Mouse (Mus musculus) E14TG2a.4 (cell line): ENCODE data around the gene Tmem19.

Experiments
- H3K27me3 ChIP-seq: 2 replicates; pipeline ENCODE4 v1.6.1; 2014; ENCODE audit warnings: low read length, control low read depth; ENCODE audit not compliant: insufficient read depth
- H3K36me3 ChIP-seq: 2 replicates; pipeline ENCODE4 v1.6.1; 2014; ENCODE audit warnings: low read length, control low read depth; ENCODE audit not compliant: insufficient read depth
- H3K4me1 ChIP-seq: replicated peaks from 2 replicates; pipeline ENCODE4 v1.6.1; 2014; ENCODE audit warnings: low read depth, low read length, control low read depth
- H3K4me3 ChIP-seq: replicated peaks from 2 replicates; pipeline ENCODE4 v1.5.1; 2014; ENCODE audit warnings: mild to moderate bottlenecking, low read length
- H3K9me3 ChIP-seq: 2 replicates; pipeline ENCODE4 v1.6.1; 2014; ENCODE audit warnings: low read length, control low read depth
- CTCF ChIP-seq: conservative IDR thresholded peaks from 2 replicates; pipeline ENCODE4 v1.5.1; 2014; ENCODE audit warnings: low read length
- NANOG ChIP-seq: IDR thresholded peaks from 2 replicates; pipeline ENCODE4 v1.6.1; 2014; ENCODE audit warnings: borderline replicate concordance, low read length, mixed read lengths
- POU5F1 ChIP-seq: IDR thresholded peaks from 2 replicates; pipeline ENCODE4 v1.6.1; 2014; ENCODE audit warnings: low read length, borderline replicate concordance

Tmem19 gene

DNA sequence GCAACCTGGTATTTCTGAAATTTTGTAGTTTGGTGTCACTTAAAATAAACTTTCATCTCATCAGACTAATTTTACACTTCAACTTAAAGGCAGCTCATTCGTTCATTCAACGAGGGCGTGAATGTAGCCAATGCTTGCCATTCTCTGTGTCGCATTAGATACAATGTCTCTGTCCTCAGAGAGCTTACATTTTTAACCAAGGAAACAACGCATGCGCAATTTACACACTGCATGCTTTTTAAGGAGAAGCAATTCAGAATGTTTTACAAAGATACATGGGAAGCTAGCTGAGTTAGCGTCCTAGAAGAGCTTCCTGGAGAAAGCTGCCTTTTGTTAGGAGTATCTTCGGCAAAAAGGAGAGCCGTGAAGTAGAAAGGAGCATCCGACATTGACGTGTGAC lies 46.0 kb downstream of the Tmem19 start:
- Histone ChIP-seq H3K4me3 (peak overlapping the region; percentile 92), H3K9me3 (no peaks in the 10 kb centered on the region), H3K27me3 (0 out of 2 replicates have a peak, but pooled peaks cover 6% of the 10 kb centered on the region), H3K36me3 (0 out of 2 replicates have a peak, but pooled peaks cover 10% of the 10 kb centered on the region), H3K4me1 (peaks cover 49% of the 10 kb centered on the region)
- TF ChIP-seq POU5F1 (no peak), NANOG (no peak), CTCF (no peak)

DNA sequence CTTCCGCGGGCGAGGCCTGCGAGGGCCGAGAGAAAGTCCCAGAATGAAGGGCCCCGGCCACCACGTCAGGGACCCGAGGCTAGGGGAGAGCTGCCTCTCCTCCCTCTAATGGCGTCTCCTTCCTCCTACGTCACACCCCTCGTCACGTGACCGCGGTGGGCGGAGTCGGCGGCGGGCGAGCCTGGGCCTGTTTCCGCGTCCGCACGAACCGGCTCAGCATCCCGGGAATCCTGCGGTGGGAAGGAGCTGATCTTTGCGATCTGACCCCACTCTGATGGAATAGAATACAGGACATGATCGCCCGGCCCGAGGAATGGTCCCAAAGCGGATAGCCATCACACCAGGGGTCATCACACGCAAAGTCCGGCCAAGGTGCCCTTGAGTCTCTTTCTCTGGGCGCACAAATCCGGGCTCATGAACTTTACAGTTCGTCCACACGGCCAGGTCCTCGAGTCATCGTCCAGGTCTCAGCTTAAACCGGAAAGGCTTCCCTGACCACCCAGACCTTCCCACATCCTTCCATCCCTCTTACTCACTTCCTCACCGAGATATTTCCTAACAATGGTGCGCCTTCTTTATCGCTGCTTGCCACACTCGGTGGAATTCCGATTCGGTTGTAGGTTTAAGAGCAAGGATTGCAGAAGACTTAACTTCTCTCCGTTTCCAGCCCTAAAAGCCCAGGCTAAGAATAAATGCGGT lies 46.7 kb downstream of the Tmem19 start, which contains the start of gene Rab21:
Rab21 (minus strand) TSS at position 122 of the 699 bp plus-strand sequence.
- Histone ChIP-seq H3K36me3 (0 out of 2 replicates have a peak, but pooled peaks cover 10% of the 10 kb centered on the region), H3K27me3 (0 out of 2 replicates have a peak, but pooled peaks cover 6% of the 10 kb centered on the region), H3K9me3 (no peaks in the 10 kb centered on the region), H3K4me3 (peak within 1 kb of the TSS; percentile 92), H3K4me1 (peaks cover 56% of the 10 kb centered on the region)
- TF ChIP-seq POU5F1 (no peak), NANOG (no peak), CTCF (no peak)

DNA sequence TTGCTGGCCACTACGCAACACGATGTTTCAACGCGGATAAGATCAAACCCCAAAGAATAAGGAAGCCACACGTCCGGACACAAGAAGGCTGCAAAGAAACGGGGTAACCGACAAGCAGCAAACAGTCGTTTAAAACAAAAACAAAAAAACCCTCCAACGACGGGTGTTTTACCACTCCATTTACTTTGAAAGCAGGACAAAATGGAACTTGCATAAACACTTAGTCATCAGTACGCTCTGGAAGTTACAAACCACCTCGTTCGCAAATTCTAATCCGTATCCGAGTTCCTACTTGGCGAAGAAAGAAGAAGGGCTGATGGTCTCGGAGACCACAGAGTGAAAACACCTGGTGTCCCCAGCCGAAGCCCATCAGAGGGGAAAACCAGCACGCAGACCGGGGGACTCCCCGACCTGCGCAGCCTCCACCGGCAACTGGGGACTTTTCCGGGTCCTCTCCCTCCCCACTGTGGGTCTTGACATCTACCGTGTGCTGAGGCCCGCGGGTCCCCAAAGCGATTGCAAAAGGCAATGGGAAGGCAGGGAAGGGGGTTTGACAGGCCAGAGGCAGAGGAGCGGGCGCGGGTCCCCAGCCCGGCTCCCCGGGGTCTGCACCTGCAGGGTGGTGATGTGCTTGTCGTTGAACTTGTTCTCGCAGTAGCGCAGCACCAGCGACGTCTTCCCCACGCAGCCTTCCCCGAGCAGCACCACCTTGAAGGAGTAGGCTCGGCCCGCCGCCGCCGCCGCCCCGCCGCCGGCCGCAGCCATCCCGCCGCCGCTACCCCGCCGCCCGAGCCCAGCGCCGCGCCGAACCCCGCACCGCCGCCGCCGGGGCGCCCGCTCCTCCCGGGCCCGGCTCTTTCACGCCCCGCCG lies 47.5 kb downstream of the Tmem19 start:
- 0 out of 2 replicates have a peak, but pooled peaks cover 6% of the 10 kb centered on the region for H3K27me3 ChIP-seq
- no peak for TF ChIP-seq CTCF
- TF ChIP-seq NANOG: no peak
- no peak for TF ChIP-seq POU5F1
- H3K4me1 ChIP-seq: peaks cover 57% of the 10 kb centered on the region
- H3K4me3 ChIP-seq: peak overlapping the region; percentile 92
- no peaks in the 10 kb centered on the region for H3K9me3 ChIP-seq
- H3K36me3 ChIP-seq: 0 out of 2 replicates have a peak, but pooled peaks cover 10% of the 10 kb centered on the region

DNA sequence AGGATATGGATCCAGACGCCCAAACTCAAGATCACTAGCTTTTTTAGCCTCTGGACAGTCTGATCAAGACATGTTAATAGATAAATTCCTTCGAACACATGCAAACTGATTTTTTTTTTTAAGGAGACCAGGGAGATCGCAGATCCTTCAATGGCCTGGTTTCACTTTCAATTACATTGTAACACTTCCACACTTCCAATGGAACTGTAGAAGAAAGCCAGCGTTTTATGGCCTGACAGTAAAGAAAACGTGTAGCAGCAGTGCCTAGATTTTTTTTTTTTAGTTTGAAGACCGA lies 48.1 kb downstream of the Tmem19 start:
- TF ChIP-seq NANOG (no peak), CTCF (no peak), POU5F1 (no peak)

DNA sequence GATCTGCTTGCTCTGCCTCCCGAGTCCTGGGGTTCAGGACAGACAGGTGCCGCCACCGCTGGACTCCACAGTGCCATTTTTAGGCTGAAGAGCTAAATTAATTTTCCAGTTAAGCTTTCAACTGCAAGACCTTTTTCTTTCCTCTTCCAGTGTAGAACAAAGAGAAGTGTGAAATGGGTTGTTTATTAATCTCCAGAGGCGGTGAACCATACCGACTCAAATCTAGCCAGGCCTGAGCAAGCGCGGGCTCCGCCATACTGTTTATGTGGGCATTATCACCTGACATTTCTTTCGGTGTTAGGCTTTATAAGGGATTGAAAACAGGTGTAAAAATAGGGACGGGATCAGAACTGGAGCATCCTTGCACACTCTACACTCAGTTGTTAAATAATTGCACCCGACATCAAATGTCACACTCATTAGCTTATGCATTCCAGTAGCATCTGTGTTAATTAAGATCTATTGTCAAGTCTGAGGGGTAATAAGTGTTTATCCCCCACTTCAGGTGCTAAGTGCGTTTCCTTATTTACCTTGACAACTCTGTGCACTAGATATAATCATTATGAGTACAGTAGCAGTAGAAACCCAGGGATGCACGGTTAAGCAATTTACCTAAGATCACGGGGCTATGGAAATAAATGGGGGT lies 48.5 kb downstream of the Tmem19 start:
- no peaks in the 10 kb centered on the region for H3K9me3 ChIP-seq
- H3K4me3 ChIP-seq: peak overlapping the region; percentile 92; the same call in 1 of the 2 replicates
- 0 out of 2 replicates have a peak, but pooled peaks cover 6% of the 10 kb centered on the region for H3K27me3 ChIP-seq
- 0 out of 2 replicates have a peak, but pooled peaks cover 10% of the 10 kb centered on the region for H3K36me3 ChIP-seq
- TF ChIP-seq POU5F1: no peak
- no peak for TF ChIP-seq NANOG
- TF ChIP-seq CTCF: no peak
- peaks cover 57% of the 10 kb centered on the region for H3K4me1 ChIP-seq

More for the DNA sequence above, 48.1 kb downstream of the Tmem19 start:
- 0 out of 2 replicates have a peak, but pooled peaks cover 6% of the 10 kb centered on the region for H3K27me3 ChIP-seq
- 0 out of 2 replicates have a peak, but pooled peaks cover 10% of the 10 kb centered on the region for H3K36me3 ChIP-seq
- H3K4me1 ChIP-seq: peaks cover 57% of the 10 kb centered on the region
- H3K9me3 ChIP-seq: no peaks in the 10 kb centered on the region
- H3K4me3 ChIP-seq: peak overlapping the region; percentile 92

DNA sequence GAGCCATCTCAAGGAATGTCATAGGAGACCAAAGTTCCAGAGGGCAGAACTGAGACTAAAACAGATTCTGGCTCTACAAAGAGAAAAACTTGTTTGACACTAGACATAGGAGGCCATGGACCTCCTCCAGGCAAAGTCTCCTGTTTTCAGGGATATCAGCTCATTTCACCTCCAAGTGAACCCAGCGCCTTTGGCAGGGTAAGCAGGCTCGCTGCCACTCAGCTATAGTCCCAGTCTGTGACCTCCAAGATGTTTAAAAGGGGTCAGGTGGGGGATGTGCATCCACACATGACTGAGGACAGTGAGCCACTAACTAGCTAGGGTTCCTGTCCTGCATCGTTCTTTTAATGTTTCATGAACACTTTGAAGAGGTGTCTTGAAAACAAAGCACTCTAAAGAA lies 49.6 kb downstream of the Tmem19 start:
- H3K9me3 ChIP-seq: no peaks in the 10 kb centered on the region
- 0 out of 2 replicates have a peak, but pooled peaks cover 10% of the 10 kb centered on the region for H3K36me3 ChIP-seq
- no peak overlapping the region for H3K4me3 ChIP-seq
- H3K4me1 ChIP-seq: peaks cover 57% of the 10 kb centered on the region
- H3K27me3 ChIP-seq: 0 out of 2 replicates have a peak, but pooled peaks cover 6% of the 10 kb centered on the region
- TF ChIP-seq NANOG (no peak), POU5F1 (no peak), CTCF (no peak)

DNA sequence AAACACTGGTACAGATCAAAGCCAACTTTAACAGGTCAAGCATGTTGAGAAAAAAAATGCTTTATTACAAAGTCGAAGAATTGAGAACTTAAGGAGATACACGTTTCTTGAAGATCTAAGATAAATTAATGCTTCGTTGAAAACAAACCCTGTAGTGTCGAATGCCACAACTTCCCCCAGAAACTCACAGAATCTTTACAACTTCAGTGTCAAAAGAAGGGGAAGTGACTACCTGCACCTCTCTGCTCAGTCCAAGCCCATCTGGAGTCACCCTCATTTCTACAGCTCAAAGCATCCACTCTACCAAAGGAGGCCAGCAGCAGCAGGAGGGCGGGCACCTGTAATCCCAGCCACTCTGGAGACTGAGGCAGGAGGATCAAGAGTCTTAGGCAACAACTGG lies 50.1 kb downstream of the Tmem19 start:
- TF ChIP-seq NANOG: no peak
- Histone ChIP-seq H3K4me1 (peaks cover 56% of the 10 kb centered on the region), H3K27me3 (0 out of 2 replicates have a peak, but pooled peaks cover 6% of the 10 kb centered on the region), H3K4me3 (no peak overlapping the region), H3K36me3 (0 out of 2 replicates have a peak, but pooled peaks cover 10% of the 10 kb centered on the region), H3K9me3 (no peaks in the 10 kb centered on the region)
